Mouse (Mus musculus) heart, embryonic 11.5 days (tissue): Measurements from ENCODE around the gene Slit3. TPM values are rescaled to one million over a fixed set of nuclear protein-coding genes. Genes with fewer than 3 reads are reported as not detected.

ENCODE experiments used
- ATAC-seq: fragments of 200-750 bp; cut with Nextera tagmentation; replicated peaks from 2 replicates; pipeline ENCODE4 v1.8.0; 2017; ENCODE audit warnings: moderate library complexity; ENCODE audit not compliant: insufficient number of reproducible peaks, low FRiP score, low TSS enrichment
- H3K27ac ChIP-seq: fragments of 300-500 bp; sonication (generic); 2 replicates; pipeline ENCODE4 v1.5.1; 2014; ENCODE audit warnings: mild to moderate bottlenecking, low read depth, low read length
- H3K27me3 ChIP-seq: fragments of 300-500 bp; sonication (generic); 2 replicates; pipeline ENCODE4 v1.6.1; 2014; ENCODE audit warnings: mild to moderate bottlenecking, low read length, mixed read lengths; ENCODE audit not compliant: control insufficient read depth, insufficient read depth
- H3K36me3 ChIP-seq: fragments of 300-500 bp; sonication (generic); 2 replicates; pipeline ENCODE4 v1.6.1; 2014; ENCODE audit warnings: mild to moderate bottlenecking, low read length, moderate library complexity, mixed read lengths; ENCODE audit not compliant: control insufficient read depth, insufficient read depth
- H3K4me1 ChIP-seq: fragments of 300-500 bp; sonication (generic); 2 replicates; pipeline ENCODE4 v1.6.1; 2014; ENCODE audit warnings: low read length; ENCODE audit not compliant: control insufficient read depth, insufficient read depth
- H3K4me2 ChIP-seq: fragments of 300-500 bp; sonication (generic); 2 replicates; pipeline ENCODE4 v1.6.1; 2014; ENCODE audit warnings: mild to moderate bottlenecking, moderate library complexity
- H3K4me3 ChIP-seq: fragments of 300-500 bp; sonication (generic); 2 replicates; pipeline ENCODE4 v1.5.1; 2014; ENCODE audit warnings: low read depth, low read length
- H3K9ac ChIP-seq: fragments of 300-500 bp; sonication (generic); 2 replicates; pipeline ENCODE4 v1.6.1; 2014; ENCODE audit warnings: mild to moderate bottlenecking, low read depth, low read length, moderate library complexity
- H3K9me3 ChIP-seq: fragments of 300-500 bp; sonication (generic); replicated peaks from 2 replicates; pipeline ENCODE4 v1.6.1; 2016; ENCODE audit warnings: low read length; ENCODE audit not compliant: control insufficient read depth
- WGBS: fragments of 180-500 bp; shearing (Covaris S2); extraction: QIAGEN DNeasy Blood & Tissue Kit; methylation state at CpG from one replicate; pipeline ENCODE4 v1.1.7; 2014; ENCODE audit not compliant: insufficient replicate concordance; 5-methylcytosine and 5-hydroxymethylcytosine counted together
- polyA plus RNA-seq: library from polyadenylated mRNA; unstranded; fragments of >200 nt; fragmentation: Nextera tagmentation; extraction: Ambion mirVana; gene quantifications from 2 replicates; pipeline ENCODE4 v1.2.1, GENCODE M21; 2014

The Slit3 gene
- polyA plus RNA-seq, 1 experiment from 2014 or later: 26.1 TPM

DNA sequence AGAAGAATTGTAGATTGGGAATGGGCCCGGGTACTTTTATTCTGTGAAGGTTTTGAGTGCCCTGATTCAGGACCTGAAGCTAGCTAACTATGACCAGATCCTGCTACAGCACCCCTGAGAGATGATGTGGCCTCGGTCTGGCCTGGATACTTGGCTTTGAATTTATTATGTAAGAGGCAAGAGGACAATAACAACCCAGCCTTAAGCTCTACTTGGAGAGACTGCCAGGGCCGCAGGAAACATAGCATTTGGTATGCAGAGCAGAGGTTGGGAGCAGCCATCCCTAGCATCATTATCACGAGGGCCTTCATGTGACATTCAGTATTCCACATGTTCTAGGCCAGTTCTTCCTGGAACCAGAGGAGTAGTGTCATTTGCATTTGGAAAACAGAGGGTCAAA is 111.3 kb downstream of the Slit3 start:
- ATAC-seq: no peak
- Histone ChIP-seq H3K36me3 (no peaks in the 10 kb centered on the region), H3K4me2 (no peak overlapping the region), H3K4me3 (no peak overlapping the region), H3K4me1 (peaks cover 12% of the 10 kb centered on the region; the same call in 1 of the 2 replicates), H3K9me3 (no peaks in the 10 kb centered on the region), H3K27ac (peak overlapping the region; percentile 29; the same call in 1 of the 2 replicates), H3K9ac (no peak overlapping the region), H3K27me3 (no peaks in the 10 kb centered on the region)
- 83% methylated on average over 4 of the region's 4 CpGs for WGBS

DNA sequence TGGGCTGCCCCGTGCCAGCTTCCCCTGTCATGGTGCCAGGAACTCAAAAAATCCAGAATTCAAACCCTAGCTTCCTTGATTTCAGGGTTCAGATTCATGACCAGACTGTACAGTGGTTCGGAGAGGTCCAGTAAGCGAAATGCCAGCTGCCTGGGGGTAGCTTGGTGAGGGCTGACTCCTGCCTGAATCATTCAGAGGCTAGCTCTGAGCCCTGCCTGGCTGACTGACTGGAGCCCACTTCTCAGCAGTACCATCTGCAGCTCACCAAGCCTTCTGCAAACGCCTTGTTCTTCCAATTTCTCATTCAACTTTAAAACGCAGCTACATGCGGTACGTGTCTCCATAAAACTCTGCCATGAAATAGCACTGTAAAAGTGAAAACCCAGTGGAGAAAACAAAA is 120.4 kb downstream of the Slit3 start:
- Histone ChIP-seq H3K9ac (no peak overlapping the region), H3K27me3 (no peaks in the 10 kb centered on the region), H3K9me3 (no peaks in the 10 kb centered on the region), H3K27ac (no peak overlapping the region), H3K36me3 (no peaks in the 10 kb centered on the region), H3K4me1 (no peaks in the 10 kb centered on the region), H3K4me2 (no peak overlapping the region), H3K4me3 (no peak overlapping the region)
- ATAC-seq: no peak
- WGBS: 91% methylated on average over 7 of the region's 7 CpGs

DNA sequence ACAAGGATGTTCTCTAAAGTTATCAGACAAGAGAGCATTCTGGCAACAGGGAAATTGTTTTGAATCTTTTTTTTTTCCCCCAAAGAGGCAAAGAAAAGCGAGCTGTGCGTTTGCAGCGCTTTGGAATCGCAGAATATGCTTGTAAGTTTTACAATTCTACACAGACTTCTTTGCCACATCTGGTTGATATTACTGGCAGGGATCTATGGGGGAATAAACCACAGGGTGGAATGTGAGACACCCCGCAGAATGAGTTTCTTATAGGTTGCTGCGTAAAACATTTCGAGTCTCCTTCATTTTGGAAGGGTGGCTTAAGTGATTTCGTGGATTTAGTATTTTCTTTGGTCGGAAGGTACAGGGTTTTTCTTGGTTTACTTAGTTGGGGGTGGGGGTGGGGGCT is 122.6 kb downstream of the Slit3 start:
- H3K27me3 ChIP-seq: no peaks in the 10 kb centered on the region
- ATAC-seq: no peak
- H3K9me3 ChIP-seq: no peaks in the 10 kb centered on the region
- no peaks in the 10 kb centered on the region for H3K36me3 ChIP-seq
- no peak overlapping the region for H3K9ac ChIP-seq
- H3K27ac ChIP-seq: no peak overlapping the region
- H3K4me1 ChIP-seq: no peaks in the 10 kb centered on the region
- no peak overlapping the region for H3K4me3 ChIP-seq
- no peak overlapping the region for H3K4me2 ChIP-seq
- WGBS: 85% methylated on average over 9 of the region's 9 CpGs

GRCm38 (mm10) chr11:35244526-35244925 is 123.5 kb downstream of the Slit3 start:
- H3K36me3 ChIP-seq: no peaks in the 10 kb centered on the region
- WGBS: 85% methylated on average over 7 of the region's 7 CpGs
- H3K4me1 ChIP-seq: 0 out of 2 replicates have a peak, but pooled peaks cover under 1% of the 10 kb centered on the region
- H3K4me3 ChIP-seq: no peak overlapping the region
- H3K4me2 ChIP-seq: no peak overlapping the region
- H3K27me3 ChIP-seq: no peaks in the 10 kb centered on the region
- no peak overlapping the region for H3K27ac ChIP-seq
- no peak for ATAC-seq
- no peaks in the 10 kb centered on the region for H3K9me3 ChIP-seq
- no peak overlapping the region for H3K9ac ChIP-seq

- no peaks in the 10 kb centered on the region for H3K27me3 ChIP-seq
- H3K4me3 ChIP-seq: no peak overlapping the region
- H3K4me2 ChIP-seq: no peak overlapping the region
- H3K4me1 ChIP-seq: peaks cover 2% of the 10 kb centered on the region; the same call in 1 of the 2 replicates
- H3K9ac ChIP-seq: no peak overlapping the region
- H3K27ac ChIP-seq: no peak overlapping the region
- 70% methylated on average over 3 of the region's 3 CpGs for WGBS
- no peak for ATAC-seq
- H3K36me3 ChIP-seq: no peaks in the 10 kb centered on the region
- H3K9me3 ChIP-seq: no peaks in the 10 kb centered on the region
These were observed 125.6 kb downstream of the Slit3 start for GRCm38 (mm10) chr11:35246623-35247022.

DNA sequence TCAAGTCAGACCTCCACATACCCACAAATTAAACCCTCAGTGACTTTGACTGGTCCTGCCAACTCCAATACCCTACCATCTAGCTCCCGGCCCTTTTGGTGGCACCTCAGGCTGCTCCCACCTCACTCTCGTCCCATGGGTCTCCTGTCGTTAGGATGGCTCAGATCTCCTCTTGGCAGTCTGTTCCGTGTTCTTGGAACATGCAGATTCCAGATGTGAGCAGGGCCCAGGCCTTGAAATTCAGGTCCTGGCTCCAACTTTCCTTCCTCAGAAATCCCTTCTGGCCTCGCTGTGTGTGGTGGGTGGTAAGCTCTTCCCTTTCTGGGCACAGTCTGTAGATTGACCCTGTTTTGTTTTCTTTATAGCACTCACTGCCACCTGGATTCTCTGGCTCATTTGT is 127.1 kb downstream of the Slit3 start:
- WGBS: 77% methylated on average over 5 of the region's 5 CpGs
- no peak overlapping the region for H3K4me2 ChIP-seq
- H3K9me3 ChIP-seq: no peaks in the 10 kb centered on the region
- no peak overlapping the region for H3K4me3 ChIP-seq
- peaks cover 5% of the 10 kb centered on the region; the same call in 1 of the 2 replicates for H3K4me1 ChIP-seq
- H3K36me3 ChIP-seq: no peaks in the 10 kb centered on the region
- no peaks in the 10 kb centered on the region for H3K27me3 ChIP-seq
- ATAC-seq: no peak
- H3K27ac ChIP-seq: no peak overlapping the region
- no peak overlapping the region for H3K9ac ChIP-seq

GRCm38 (mm10) chr11:35250871-35251418 is 129.9 kb downstream of the Slit3 start:
- no peaks in the 10 kb centered on the region for H3K9me3 ChIP-seq
- no peaks in the 10 kb centered on the region for H3K27me3 ChIP-seq
- no peak overlapping the region for H3K4me2 ChIP-seq
- no peak overlapping the region for H3K4me3 ChIP-seq
- no peak overlapping the region for H3K27ac ChIP-seq
- no peak overlapping the region for H3K9ac ChIP-seq
- WGBS: 36% methylated on average over 4 of the region's 4 CpGs
- peaks cover 5% of the 10 kb centered on the region; the same call in 1 of the 2 replicates for H3K4me1 ChIP-seq
- H3K36me3 ChIP-seq: no peaks in the 10 kb centered on the region
- ATAC-seq: no peak

DNA sequence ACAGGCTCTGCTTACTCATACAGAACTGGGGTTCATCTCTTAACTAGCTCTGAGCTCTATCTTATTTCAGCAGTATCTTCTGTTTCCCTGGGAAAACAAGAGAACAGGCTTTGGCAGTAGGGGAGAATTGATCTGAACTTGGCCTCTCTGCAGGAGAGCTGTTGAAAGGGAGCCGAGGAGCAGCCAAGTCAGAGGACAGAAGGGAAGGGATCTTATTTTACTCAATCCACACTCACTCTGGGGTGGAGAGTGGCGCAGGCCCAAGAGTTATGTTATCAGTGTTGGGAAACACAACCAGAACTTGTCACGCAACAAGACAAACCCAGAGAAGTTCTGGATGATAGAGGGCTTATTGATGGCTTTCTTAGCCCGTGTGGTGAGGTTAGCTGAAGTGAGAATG is 130.9 kb downstream of the Slit3 start:
- no peak for ATAC-seq
- H3K4me2 ChIP-seq: no peak overlapping the region
- 42% methylated on average over 4 of the region's 4 CpGs for WGBS

DNA sequence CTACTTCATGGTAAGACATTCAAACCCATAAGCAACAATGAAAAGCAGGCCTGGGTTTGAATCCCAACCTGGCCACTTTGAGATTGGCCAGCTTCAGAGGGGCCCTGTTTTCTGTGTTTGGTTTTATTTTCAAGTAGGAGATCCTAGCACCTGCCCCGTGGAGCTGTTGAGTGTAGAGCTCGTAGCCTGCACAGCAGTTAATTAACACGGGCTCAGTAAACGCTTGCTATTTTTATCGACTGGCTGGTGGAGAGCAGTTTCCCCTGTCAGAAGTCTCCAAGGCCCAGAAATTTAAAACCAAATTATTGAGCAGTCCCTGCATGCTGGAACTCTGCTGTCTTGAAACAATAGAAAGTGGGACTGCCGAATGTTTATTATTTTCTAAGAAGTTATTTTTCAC is 136.3 kb downstream of the Slit3 start:
- H3K36me3 ChIP-seq: no peaks in the 10 kb centered on the region
- H3K9ac ChIP-seq: no peak overlapping the region
- WGBS: 40% methylated on average over 6 of the region's 6 CpGs
- peak overlapping the region; percentile 54; the same call in 1 of the 2 replicates for H3K27ac ChIP-seq
- H3K4me2 ChIP-seq: no peak overlapping the region
- H3K4me1 ChIP-seq: peaks cover 15% of the 10 kb centered on the region
- no peak for ATAC-seq
- H3K9me3 ChIP-seq: no peaks in the 10 kb centered on the region
- no peak overlapping the region for H3K4me3 ChIP-seq
- H3K27me3 ChIP-seq: no peaks in the 10 kb centered on the region

More for the DNA sequence above, 130.9 kb downstream of the Slit3 start:
- H3K27me3 ChIP-seq: no peaks in the 10 kb centered on the region
- no peak overlapping the region for H3K9ac ChIP-seq
- peaks cover 5% of the 10 kb centered on the region; the same call in 1 of the 2 replicates for H3K4me1 ChIP-seq
- H3K9me3 ChIP-seq: no peaks in the 10 kb centered on the region
- H3K27ac ChIP-seq: no peak overlapping the region
- no peak overlapping the region for H3K4me3 ChIP-seq
- no peaks in the 10 kb centered on the region for H3K36me3 ChIP-seq
